Mouse (Mus musculus) lung, embryonic 14.5 days (tissue): ENCODE measurements around the gene Pla2g1b. TPM values are rescaled to one million over a fixed set of nuclear protein-coding genes. Genes with fewer than 3 reads are reported as not detected.
"Not testable (repeated sequence)": the region's sequence is repeated elsewhere in the genome, so short reads cannot be mapped to it uniquely, and the experiment has no call there.

Source experiments
- ATAC-seq: fragments of 200-750 bp; cut with Nextera tagmentation; 2 replicates; pipeline ENCODE4 v1.8.0; 2017; ENCODE audit warnings: mild to moderate bottlenecking, moderate TSS enrichment, moderate library complexity; ENCODE audit not compliant: insufficient read depth
- DNase-seq: peaks from one replicate; pipeline ENCODE4 v3.0.0-alpha.2; 2015
- H3K27ac ChIP-seq: fragments of 300-500 bp; sonication (generic); 2 replicates; pipeline ENCODE4 v1.5.1; 2014; ENCODE audit warnings: low read depth, mild to moderate bottlenecking, moderate library complexity
- H3K27me3 ChIP-seq: fragments of 300-500 bp; sonication (generic); 2 replicates; pipeline ENCODE4 v1.6.1; 2014; ENCODE audit warnings: low read length, control low read depth; ENCODE audit not compliant: insufficient read depth
- H3K36me3 ChIP-seq: fragments of 300-500 bp; sonication (generic); 2 replicates; pipeline ENCODE4 v1.6.1; 2014; ENCODE audit warnings: control low read depth; ENCODE audit not compliant: insufficient read depth
- H3K4me1 ChIP-seq: fragments of 300-500 bp; sonication (generic); 2 replicates; pipeline ENCODE4 v1.6.1; 2014; ENCODE audit warnings: antibody characterized with exemption, control low read depth; ENCODE audit not compliant: insufficient read depth
- H3K4me2 ChIP-seq: fragments of 300-500 bp; sonication (generic); 2 replicates; pipeline ENCODE4 v1.6.1; 2014; ENCODE audit warnings: mild to moderate bottlenecking
- H3K4me3 ChIP-seq: fragments of 300-500 bp; sonication (generic); 2 replicates; pipeline ENCODE4 v1.5.1; 2014; ENCODE audit warnings: low read depth, low read length
- H3K9ac ChIP-seq: fragments of 300-500 bp; sonication (generic); 2 replicates; pipeline ENCODE4 v1.6.1; 2014
- H3K9me3 ChIP-seq: fragments of 300-500 bp; sonication (generic); 2 replicates; pipeline ENCODE4 v1.6.1; 2016; ENCODE audit warnings: low read depth, low read length, control low read depth
- CTCF ChIP-seq: IDR thresholded peaks from 2 replicates; pipeline ENCODE4 v1.5.1; 2016; ENCODE audit warnings: antibody characterized with exemption, low read depth
- WGBS: fragments of 180-500 bp; shearing (Covaris S2); extraction: QIAGEN DNeasy Blood & Tissue Kit; methylation state at CpG from one replicate; pipeline ENCODE4 v1.1.7; 2014; 5-methylcytosine and 5-hydroxymethylcytosine counted together
- polyA plus RNA-seq: library from polyadenylated mRNA; unstranded; fragments of >200 nt; fragmentation: Nextera tagmentation; extraction: Ambion mirVana; gene quantifications from 2 replicates; pipeline ENCODE4 v1.2.1, GENCODE M21; 2014

The Pla2g1b gene
- polyA plus RNA-seq, 1 experiment from 2014 or later = 5.6 TPM

DNA sequence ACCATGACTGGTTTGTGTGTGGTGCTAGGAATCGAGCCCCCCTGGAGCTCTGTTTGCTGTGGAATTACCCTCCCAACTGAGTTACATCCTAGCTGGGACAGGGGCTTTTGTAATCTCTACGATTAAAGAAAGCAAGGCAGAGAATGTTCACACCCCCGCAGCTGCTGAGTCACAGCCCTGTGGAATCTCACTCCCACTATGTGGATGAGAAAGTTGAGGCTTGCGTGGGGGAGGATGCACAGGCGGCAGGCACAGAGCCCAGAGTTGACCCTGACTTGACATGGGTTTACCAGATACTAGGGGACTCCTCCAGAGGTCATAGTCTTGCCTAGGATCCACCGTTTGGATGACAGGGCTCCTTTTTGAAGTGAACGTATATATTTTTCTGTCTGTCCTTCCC is 31.0 kb downstream of the Pla2g1b start:
- no peaks in the 10 kb centered on the region for H3K9me3 ChIP-seq
- DNase-seq (no peak), ATAC-seq (no peak)
- no peak overlapping the region for H3K9ac ChIP-seq
- H3K36me3 ChIP-seq = no peaks in the 10 kb centered on the region
- no peaks in the 10 kb centered on the region for H3K27me3 ChIP-seq
- no peak overlapping the region for H3K27ac ChIP-seq
- no peak overlapping the region for H3K4me3 ChIP-seq
- 61% methylated on average over 7 of the region's 7 CpGs for WGBS
- H3K4me2 ChIP-seq = no peak overlapping the region
- no peak for TF ChIP-seq CTCF
- H3K4me1 ChIP-seq = 0 out of 2 replicates have a peak, but pooled peaks cover 3% of the 10 kb centered on the region

DNA sequence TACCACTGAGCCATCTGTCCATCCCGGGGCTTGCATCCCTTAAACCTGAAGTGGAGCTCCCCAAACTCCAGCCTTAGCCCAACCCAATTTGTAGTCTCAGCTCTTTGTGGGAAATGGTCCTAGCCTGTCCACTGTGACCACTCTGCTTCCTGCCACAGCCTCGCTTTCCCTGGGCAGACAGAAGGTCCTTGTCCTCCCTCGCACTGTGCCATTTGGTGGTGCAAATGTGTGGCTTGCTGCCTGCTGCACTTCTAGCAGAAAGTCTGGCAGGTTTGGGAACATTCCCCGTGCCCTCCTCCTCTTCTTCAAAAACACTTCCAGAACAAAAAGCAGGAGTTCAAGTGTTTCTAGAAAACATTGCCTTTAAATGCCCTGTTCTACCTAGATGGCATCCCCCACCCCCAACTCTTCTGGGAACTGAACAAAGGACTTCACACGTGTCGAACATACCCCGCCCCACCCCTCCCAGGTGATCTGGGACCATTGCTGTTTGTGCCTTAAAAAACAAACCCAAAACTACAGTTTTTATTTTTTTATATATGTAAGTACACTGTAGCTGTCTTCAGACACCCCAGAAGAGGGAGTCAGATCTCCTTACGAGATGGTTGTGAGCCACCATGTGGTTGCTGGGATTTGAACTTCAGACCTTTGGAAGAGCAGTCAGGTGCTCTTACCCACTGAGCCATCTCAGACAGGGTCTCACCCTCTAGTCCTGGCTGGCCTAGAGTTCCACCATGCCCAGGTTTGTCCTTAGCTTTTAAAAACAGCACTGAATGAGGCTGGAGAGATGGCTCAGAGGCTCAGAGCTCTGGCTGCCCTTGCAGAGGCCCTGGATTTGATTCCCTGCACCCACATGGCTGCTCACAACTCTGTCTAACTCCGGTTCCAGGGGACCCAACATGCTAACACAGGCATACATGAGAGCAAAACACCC is 32.5 kb downstream of the Pla2g1b start:
- no peak overlapping the region for H3K4me2 ChIP-seq
- no peak for TF ChIP-seq CTCF
- no peak overlapping the region for H3K4me3 ChIP-seq
- H3K36me3 ChIP-seq = no peaks in the 10 kb centered on the region
- DNase-seq (no peak), ATAC-seq (no peak)
- H3K4me1 ChIP-seq = 0 out of 2 replicates have a peak, but pooled peaks cover 3% of the 10 kb centered on the region
- no peaks in the 10 kb centered on the region for H3K9me3 ChIP-seq
- no peak overlapping the region for H3K27ac ChIP-seq
- WGBS = 44% methylated on average over 9 of the region's 9 CpGs
- H3K27me3 ChIP-seq = no peaks in the 10 kb centered on the region
- H3K9ac ChIP-seq = no peak overlapping the region

DNA sequence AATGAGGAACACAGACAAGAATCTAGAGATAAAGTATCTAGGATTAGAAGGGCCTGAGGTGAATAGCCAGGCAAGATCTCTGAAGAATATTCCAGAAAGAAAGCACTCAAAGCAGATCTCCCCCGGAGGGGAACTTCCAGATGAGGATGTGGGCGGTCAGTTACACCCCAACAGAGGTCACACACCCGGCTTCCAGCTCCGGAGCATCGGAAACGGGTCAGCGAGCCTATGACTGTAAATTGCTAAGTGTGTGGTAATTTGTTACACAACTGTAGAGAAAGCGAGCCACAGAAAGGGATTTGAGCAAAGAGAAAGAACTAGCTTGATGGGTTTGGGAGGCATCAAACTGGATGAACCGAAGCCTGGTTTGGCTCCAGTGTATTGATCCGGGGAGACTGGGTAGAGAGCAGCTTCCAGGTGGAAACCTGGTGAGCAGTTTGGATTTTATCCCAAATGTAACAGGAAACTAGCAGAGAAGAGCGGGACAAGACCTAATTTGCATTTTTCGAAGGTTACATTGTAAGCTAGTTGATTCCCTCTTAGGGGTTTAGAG is 34.4 kb downstream of the Pla2g1b start:
- H3K27ac ChIP-seq = no peak overlapping the region
- H3K4me2 ChIP-seq = no peak overlapping the region
- H3K4me3 ChIP-seq = no peak overlapping the region
- TF ChIP-seq CTCF = no peak
- 71% methylated on average over 12 of the region's 12 CpGs for WGBS
- H3K36me3 ChIP-seq = no peaks in the 10 kb centered on the region
- no peak overlapping the region for H3K9ac ChIP-seq
- DNase-seq (no peak), ATAC-seq (no peak)
- H3K4me1 ChIP-seq = no peaks in the 10 kb centered on the region
- H3K9me3 ChIP-seq = no peaks in the 10 kb centered on the region
- H3K27me3 ChIP-seq = no peaks in the 10 kb centered on the region

DNA sequence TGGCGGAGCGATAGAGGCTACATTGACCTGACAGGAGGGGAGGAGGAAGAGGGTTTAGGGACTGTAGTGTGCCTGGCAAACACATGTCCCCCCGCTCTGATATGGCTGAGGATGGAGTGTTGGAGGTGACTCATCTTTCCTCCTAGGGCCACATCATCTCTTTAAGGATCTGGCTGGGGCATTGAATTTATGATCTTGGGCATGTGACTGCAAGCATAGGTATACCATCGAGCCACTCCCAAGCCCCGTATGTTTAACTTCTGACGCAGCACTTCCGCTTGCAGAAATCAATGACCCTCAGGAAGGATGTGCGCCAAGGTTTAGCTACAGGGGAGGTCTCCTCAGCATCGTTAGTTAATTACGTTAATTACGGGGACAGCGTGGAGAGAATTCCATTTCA is 37.0 kb downstream of the Pla2g1b start:
- Histone ChIP-seq H3K27ac (no peak overlapping the region), H3K4me3 (no peak overlapping the region), H3K27me3 (no peaks in the 10 kb centered on the region), H3K4me2 (no peak overlapping the region), H3K36me3 (no peaks in the 10 kb centered on the region), H3K9ac (no peak overlapping the region), H3K9me3 (no peaks in the 10 kb centered on the region), H3K4me1 (peaks cover 8% of the 10 kb centered on the region; the same call in 1 of the 2 replicates)
- WGBS = 46% methylated on average over 12 of the region's 12 CpGs
- no peak for DNase-seq
- ATAC-seq = no peak
- TF ChIP-seq CTCF = no peak

DNA sequence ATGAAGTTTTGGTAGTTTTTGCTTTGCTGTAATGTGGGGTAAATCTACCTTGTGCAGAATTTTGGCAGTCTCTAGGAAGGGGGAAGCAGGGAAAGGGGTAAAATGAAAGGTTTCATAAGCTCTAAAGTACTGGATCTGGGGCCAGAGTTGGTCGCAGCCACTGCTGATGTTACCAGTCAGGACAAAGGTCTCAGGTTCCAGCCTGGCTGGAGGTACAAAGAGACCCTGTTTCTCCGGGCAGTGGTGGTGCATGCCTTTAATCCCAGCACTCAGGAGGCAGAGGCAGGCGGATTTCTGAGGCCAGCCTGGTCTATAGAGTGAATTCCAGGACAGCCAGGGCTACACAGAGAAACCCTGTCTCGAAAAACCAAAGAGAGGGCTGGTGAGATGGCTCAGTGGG is 39.6 kb downstream of the Pla2g1b start:
- H3K4me1 ChIP-seq = peaks cover 20% of the 10 kb centered on the region
- not testable (repeated sequence) for H3K9ac ChIP-seq, H3K27ac ChIP-seq, DNase-seq, ATAC-seq, H3K36me3 ChIP-seq, H3K27me3 ChIP-seq, H3K9me3 ChIP-seq, H3K4me2 ChIP-seq, H3K4me3 ChIP-seq
- 61% methylated on average over 4 of the region's 4 CpGs for WGBS

DNA sequence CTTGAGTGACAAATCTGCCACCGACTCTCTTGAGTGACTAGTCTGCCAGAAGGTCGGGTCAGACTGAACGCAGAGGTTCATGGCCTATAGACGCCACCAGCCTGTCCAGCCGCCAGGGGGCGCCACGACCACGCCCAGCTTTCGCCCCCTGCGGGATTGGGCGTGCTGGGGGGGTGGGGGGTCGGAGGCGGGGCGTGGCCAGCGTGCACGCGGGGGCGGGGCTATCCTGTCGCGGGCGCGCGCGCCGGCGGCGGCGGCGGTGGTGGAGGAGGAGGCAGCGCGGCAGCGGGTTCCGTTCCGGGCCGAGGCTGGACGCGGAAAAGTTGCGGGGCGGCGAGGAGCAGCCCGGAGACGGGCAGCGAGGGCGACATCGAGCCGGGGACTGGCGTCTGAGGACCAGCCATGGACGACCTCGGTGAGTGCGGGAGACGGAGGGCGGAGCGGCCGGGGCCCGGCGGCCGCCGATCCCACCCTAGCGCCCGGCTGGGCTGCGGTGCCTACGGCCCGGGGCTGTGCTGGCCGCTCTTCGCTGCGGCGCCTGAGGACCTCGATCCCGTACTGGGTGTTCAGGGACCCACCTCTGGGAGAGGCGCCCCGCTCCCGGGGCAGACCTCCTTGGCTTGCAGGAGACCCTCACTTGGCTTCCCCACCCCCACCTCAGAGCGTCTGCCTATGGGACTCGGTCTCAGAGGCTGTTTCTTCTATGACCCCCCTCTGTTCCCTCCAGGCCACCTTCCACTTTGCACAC is 40.6 kb downstream of the Pla2g1b start, which contains the start of gene Pxn:
Gene Pxn, plus strand, starts transcription at position 223 of the 748 bp plus-strand sequence.
- Histone ChIP-seq H3K4me2 (peak within 1 kb of the TSS; percentile 95), H3K27ac (peak within 1 kb of the TSS; percentile 42; the same call in 1 of the 2 replicates)
- TF ChIP-seq CTCF = peak; percentile 95

More for the DNA sequence above, 40.6 kb downstream of the Pla2g1b start, which contains the start of gene Pxn:
- Histone ChIP-seq H3K4me3 (peak within 1 kb of the TSS; percentile 95), H3K27me3 (no peaks in the 10 kb centered on the region), H3K36me3 (no peaks in the 10 kb centered on the region), H3K4me1 (peaks cover 20% of the 10 kb centered on the region), H3K9ac (peak within 1 kb of the TSS; percentile 89), H3K9me3 (no peaks in the 10 kb centered on the region)
- WGBS = under 1% methylated on average over 72 of the region's 74 CpGs
- ATAC-seq (peak; percentile 77), DNase-seq (peak; percentile 95)
